Mouse (Mus musculus): Measurements from ENCODE around the gene Nudt19. TPM values are rescaled to one million over a fixed set of nuclear protein-coding genes. Genes with fewer than 3 reads are reported as not detected.
A peak's percentile ranks its signal among the peaks of the same experiment; 100 is the strongest.
"Not testable (repeated sequence)": the region's sequence is repeated elsewhere in the genome, so short reads cannot be mapped to it uniquely, and the experiment has no call there.

The Nudt19 gene
- total RNA-seq, 2 experiments from 2014 or later, result 65.1 to 67.3 TPM

- no peak for DNase-seq (ENCODE audit: low spot score in 2 of 2)
- no peak for TF ChIP-seq CTCF (conservative IDR thresholded peaks at IDR 0.05)
- Histone ChIP-seq H3K4me3 (peak within 1 kb of the TSS; percentile 80), H3K27ac (peak within 1 kb of the TSS; percentile 79)
These were observed 29.3 kb upstream of the Nudt19 start, which contains the start of gene Rgs9bp for GRCm38 (mm10) chr7:35585191-35586054. Gene Rgs9bp (minus strand): TSS chr7:35585582.

DNA sequence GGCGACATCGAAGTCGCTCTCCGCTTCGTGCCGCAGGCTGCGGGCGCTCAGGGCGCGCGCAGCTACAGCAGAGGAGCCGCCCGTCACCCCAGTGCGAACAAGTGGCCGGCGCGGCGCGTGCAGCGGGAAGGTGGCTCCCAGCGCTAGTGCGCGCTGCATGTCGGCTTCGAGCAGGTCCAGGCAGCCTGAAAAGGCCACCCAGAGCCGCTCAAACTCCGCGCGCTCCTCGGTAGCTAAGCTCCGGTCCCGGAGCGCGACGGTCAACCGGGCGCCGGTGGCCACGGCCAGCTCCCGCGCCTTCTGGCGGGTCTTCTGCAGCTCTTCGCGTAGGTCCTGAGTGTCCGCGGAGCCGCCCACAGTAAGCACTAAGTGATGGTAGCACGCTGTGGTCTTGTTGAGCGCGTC lies 28.7 kb upstream of the Nudt19 start:
- no peak overlapping the region for H3K27ac ChIP-seq
- TF ChIP-seq CTCF (conservative IDR thresholded peaks at IDR 0.05), result no peak
- H3K4me3 ChIP-seq, result peak overlapping the region; percentile 80
- no peak for DNase-seq (ENCODE audit: low spot score in 2 of 2)

GRCm38 (mm10) chr7:35584068-35584785 lies 28.1 kb upstream of the Nudt19 start:
- DNase-seq (ENCODE audit: low spot score in 2 of 2), result no peak
- no peak overlapping the region for H3K27ac ChIP-seq
- peak overlapping the region; percentile 80 for H3K4me3 ChIP-seq
- no peak for TF ChIP-seq CTCF (conservative IDR thresholded peaks at IDR 0.05)

- no peak for DNase-seq (ENCODE audit: low spot score in 2 of 2)
- TF ChIP-seq CTCF (conservative IDR thresholded peaks at IDR 0.05), result no peak
- Histone ChIP-seq H3K27ac (no peak overlapping the region), H3K4me3 (no peak overlapping the region)
These were observed 27.4 kb upstream of the Nudt19 start for GRCm38 (mm10) chr7:35583476-35584025.

DNA sequence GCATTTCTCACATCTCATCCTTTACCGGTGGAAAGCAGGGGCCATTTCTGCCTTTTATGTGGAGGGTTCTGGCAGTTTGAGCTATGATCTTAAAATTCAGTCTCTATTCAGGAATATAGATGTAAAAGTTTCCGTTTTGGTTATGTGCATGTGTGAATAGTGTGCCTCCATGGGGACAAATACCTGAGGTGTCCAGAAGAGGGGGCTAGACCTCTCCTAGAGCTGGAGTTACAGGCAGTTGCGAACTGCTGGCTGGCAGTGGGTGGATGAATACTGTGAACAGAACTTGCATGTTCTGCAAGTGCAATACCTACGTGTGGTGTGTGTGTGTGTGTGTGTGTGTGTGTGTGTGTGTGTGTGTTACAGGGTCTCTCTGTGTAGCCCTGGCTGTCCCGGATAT lies 26.6 kb upstream of the Nudt19 start:
- no peak overlapping the region for H3K4me3 ChIP-seq
- H3K27ac ChIP-seq, result no peak overlapping the region
- DNase-seq (ENCODE audit: low spot score in 2 of 2), result no peak
- TF ChIP-seq CTCF (conservative IDR thresholded peaks at IDR 0.05), result peak; percentile 45

- Histone ChIP-seq H3K4me3 (no peak overlapping the region), H3K27ac (no peak overlapping the region)
- no peak for DNase-seq (ENCODE audit: low spot score in 2 of 2)
- TF ChIP-seq CTCF (conservative IDR thresholded peaks at IDR 0.05), result peak; percentile 78
These were observed 23.7 kb upstream of the Nudt19 start for GRCm38 (mm10) chr7:35579849-35580248.

DNA sequence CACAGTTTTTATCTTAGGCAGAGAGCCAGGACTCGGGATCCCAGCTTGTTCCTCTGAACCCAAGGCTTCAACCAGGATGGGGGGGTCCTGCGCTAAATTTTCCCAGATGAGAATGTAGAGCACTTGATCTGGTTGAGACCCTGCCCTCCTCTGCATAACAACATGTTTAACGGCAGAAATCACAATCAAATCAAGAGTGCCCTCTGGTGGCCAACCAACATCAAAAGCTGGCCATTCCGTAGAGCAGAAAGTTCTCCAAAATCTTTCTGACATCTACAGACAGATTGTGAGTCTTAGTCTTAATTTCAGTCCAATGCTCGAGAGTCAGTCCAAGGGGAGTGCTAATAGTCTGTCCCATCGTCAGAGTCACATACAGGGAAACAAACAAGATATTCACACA lies 14.8 kb upstream of the Nudt19 start:
- not testable (repeated sequence) for H3K4me3 ChIP-seq; H3K27ac ChIP-seq; DNase-seq (ENCODE audit: low spot score in 2 of 2)
- TF ChIP-seq CTCF (conservative IDR thresholded peaks at IDR 0.05), result peak; percentile 65

- not testable (repeated sequence) for DNase-seq (ENCODE audit: low spot score in 2 of 2); H3K27ac ChIP-seq; H3K4me3 ChIP-seq
These were observed 13.6 kb upstream of the Nudt19 start for GRCm38 (mm10) chr7:35569724-35570123.

DNA sequence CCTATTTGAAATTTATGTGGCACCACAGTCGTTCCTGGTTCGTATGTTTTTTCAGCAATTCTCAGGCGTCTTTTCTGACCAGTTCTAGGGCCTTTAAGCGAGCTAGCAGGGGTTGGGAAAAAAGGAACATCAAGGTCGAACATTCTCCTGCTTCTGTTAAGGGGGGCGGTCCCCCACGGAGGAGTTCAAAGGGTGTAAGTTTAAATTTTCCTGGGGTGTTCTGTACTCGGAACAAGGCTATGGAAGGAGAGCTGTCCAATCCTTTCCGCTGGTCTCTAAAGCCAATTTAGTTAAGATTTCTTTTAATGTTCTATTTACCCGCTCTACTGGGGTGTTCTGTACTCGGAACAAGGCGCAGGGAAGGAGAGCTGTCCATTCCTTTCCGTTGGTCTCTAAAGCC lies 9.9 kb upstream of the Nudt19 start:
- not testable (repeated sequence) for H3K4me3 ChIP-seq; DNase-seq (ENCODE audit: low spot score in 2 of 2); H3K27ac ChIP-seq

DNA sequence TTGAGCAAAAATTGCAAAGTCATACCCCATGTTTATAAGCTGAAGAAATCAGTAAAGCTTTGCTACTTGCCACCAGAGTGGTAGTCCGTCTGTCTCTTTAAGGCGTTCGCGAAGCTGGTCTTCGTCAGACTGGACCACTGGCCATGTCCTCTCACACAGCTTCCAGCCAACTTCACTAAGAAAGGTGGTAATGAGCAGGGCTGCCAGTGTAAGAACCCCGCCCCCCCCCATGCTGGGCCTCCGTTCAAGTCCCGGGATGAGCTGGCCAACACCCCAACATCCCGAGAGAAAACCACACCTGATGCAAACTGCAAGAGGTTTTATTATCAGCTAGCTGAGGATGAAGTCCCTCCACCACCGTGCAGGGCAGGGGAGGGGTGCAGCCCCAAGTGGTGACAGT lies 8.8 kb upstream of the Nudt19 start:
- H3K4me3 ChIP-seq; DNase-seq (ENCODE audit: low spot score in 2 of 2); H3K27ac ChIP-seq: not testable (repeated sequence)

GRCm38 (mm10) chr7:35564067-35564865 lies 8.2 kb upstream of the Nudt19 start:
- no peak for TF ChIP-seq CTCF (conservative IDR thresholded peaks at IDR 0.05)
- no peak overlapping the region for H3K27ac ChIP-seq
- DNase-seq (ENCODE audit: low spot score in 2 of 2), result no peak
- no peak overlapping the region for H3K4me3 ChIP-seq

GRCm38 (mm10) chr7:35563071-35563470 lies 7.0 kb upstream of the Nudt19 start:
- TF ChIP-seq CTCF (conservative IDR thresholded peaks at IDR 0.05), result no peak
- DNase-seq (ENCODE audit: low spot score in 2 of 2), result no peak
- Histone ChIP-seq H3K27ac (no peak overlapping the region), H3K4me3 (no peak overlapping the region)

DNA sequence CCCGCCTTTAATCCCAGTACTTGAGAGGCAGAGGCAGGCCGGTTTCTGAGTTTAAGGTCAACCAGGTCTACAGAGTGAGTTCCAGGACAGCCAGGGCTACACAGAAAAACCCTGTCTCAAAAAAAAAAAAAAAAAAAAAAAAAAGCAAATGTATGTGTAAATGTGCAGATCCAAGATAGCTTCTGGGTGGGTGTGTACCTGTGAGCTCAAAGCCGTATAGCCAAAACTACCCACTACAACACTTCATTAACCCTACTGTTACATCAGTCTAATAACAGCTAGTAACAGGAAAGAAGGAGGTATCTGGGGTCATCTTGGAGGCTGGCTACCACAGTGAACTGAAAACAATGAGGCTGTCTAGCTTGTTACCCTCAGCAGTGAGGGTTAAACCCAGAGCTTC lies 3.7 kb upstream of the Nudt19 start:
- TF ChIP-seq CTCF (conservative IDR thresholded peaks at IDR 0.05), result no peak
- no peak for DNase-seq (ENCODE audit: low spot score in 2 of 2)
- H3K27ac ChIP-seq, result no peak overlapping the region
- no peak overlapping the region for H3K4me3 ChIP-seq

Measured in layer of hippocampus, adult 2 months (tissue).